Mouse (Mus musculus): ENCODE results near the gene Snx9.

The Snx9 gene

GRCm38 (mm10) chr17:5878878-5879277 is 37.7 kb downstream of the Snx9 start:
- DNase-seq (ENCODE audit: low read depth, low spot score), result no peak

- DNase-seq (ENCODE audit: low read depth, low spot score), result no peak
These were observed 44.3 kb downstream of the Snx9 start for GRCm38 (mm10) chr17:5885474-5885873.

- no peak for DNase-seq (ENCODE audit: low read depth, low spot score)
These were observed 45.2 kb downstream of the Snx9 start for GRCm38 (mm10) chr17:5886181-5886810.

GRCm38 (mm10) chr17:5886943-5887800 is 46.0 kb downstream of the Snx9 start:
- peak; percentile 50 for DNase-seq (ENCODE audit: low read depth, low spot score)

- no peak for DNase-seq (ENCODE audit: low read depth, low spot score)
These were observed 49.3 kb downstream of the Snx9 start for GRCm38 (mm10) chr17:5890429-5890828.

- DNase-seq (ENCODE audit: low read depth, low spot score), result no peak
These were observed 51.0 kb downstream of the Snx9 start for GRCm38 (mm10) chr17:5891933-5892683.

GRCm38 (mm10) chr17:5893092-5893491 is 52.0 kb downstream of the Snx9 start:
- DNase-seq (ENCODE audit: low read depth, low spot score), result no peak

- DNase-seq (ENCODE audit: low read depth, low spot score), result no peak
These were observed 52.5 kb downstream of the Snx9 start for GRCm38 (mm10) chr17:5893574-5894148.

- DNase-seq (ENCODE audit: low read depth, low spot score), result no peak
These were observed 54.9 kb downstream of the Snx9 start for GRCm38 (mm10) chr17:5896066-5896465.

GRCm38 (mm10) chr17:5896607-5897006 is 55.5 kb downstream of the Snx9 start:
- DNase-seq (ENCODE audit: low read depth, low spot score), result no peak

- DNase-seq (ENCODE audit: low read depth, low spot score), result no peak
These were observed 56.4 kb downstream of the Snx9 start for GRCm38 (mm10) chr17:5897326-5898200.

- DNase-seq (ENCODE audit: low read depth, low spot score), result no peak
These were observed 58.1 kb downstream of the Snx9 start for GRCm38 (mm10) chr17:5899251-5899650.

GRCm38 (mm10) chr17:5901381-5901780 is 60.3 kb downstream of the Snx9 start:
- DNase-seq (ENCODE audit: low read depth, low spot score), result no peak

- DNase-seq (ENCODE audit: low read depth, low spot score), result no peak
These were observed 62.6 kb downstream of the Snx9 start for GRCm38 (mm10) chr17:5903630-5904301.

GRCm38 (mm10) chr17:5909681-5910080 is 68.6 kb downstream of the Snx9 start:
- DNase-seq (ENCODE audit: low read depth, low spot score), result no peak

GRCm38 (mm10) chr17:5911591-5911990 is 70.5 kb downstream of the Snx9 start:
- DNase-seq (ENCODE audit: low read depth, low spot score), result no peak

- DNase-seq (ENCODE audit: low read depth, low spot score), result no peak
These were observed 71.7 kb downstream of the Snx9 start for GRCm38 (mm10) chr17:5912797-5913196.

- DNase-seq (ENCODE audit: low read depth, low spot score), result no peak
These were observed 73.1 kb downstream of the Snx9 start for GRCm38 (mm10) chr17:5914217-5914616.

GRCm38 (mm10) chr17:5921954-5922353 is 80.8 kb downstream of the Snx9 start:
- no peak for DNase-seq (ENCODE audit: low read depth, low spot score)

- no peak for DNase-seq (ENCODE audit: low read depth, low spot score)
These were observed 82.2 kb downstream of the Snx9 start for GRCm38 (mm10) chr17:5923281-5923680.

Data from telencephalon, adult 2 months (tissue).